Mouse (Mus musculus) intestine, postnatal 0 days (tissue): ENCODE data around the gene Lat. TPM values are rescaled to one million over a fixed set of nuclear protein-coding genes. Genes with fewer than 3 reads are reported as not detected.

Experiments
- ATAC-seq: fragments of 200-750 bp; cut with Nextera tagmentation; 2 replicates; pipeline ENCODE4 v1.8.0; 2017; ENCODE audit warnings: mild to moderate bottlenecking, moderate TSS enrichment, moderate library complexity
- H3K27ac ChIP-seq: fragments of 300-500 bp; sonication (generic); 2 replicates; pipeline ENCODE4 v1.5.1; 2014; ENCODE audit warnings: mild to moderate bottlenecking, low read depth, low read length, moderate library complexity
- H3K27me3 ChIP-seq: fragments of 300-500 bp; sonication (generic); replicated peaks from 2 replicates; pipeline ENCODE4 v1.6.1; 2014; ENCODE audit warnings: low read length, mixed read lengths; ENCODE audit not compliant: control insufficient read depth, insufficient read depth
- H3K36me3 ChIP-seq: fragments of 300-500 bp; sonication (generic); 2 replicates; pipeline ENCODE4 v1.6.1; 2014; ENCODE audit warnings: mild to moderate bottlenecking, moderate library complexity; ENCODE audit not compliant: control insufficient read depth, insufficient read depth
- H3K4me1 ChIP-seq: fragments of 300-500 bp; sonication (generic); replicated peaks from 2 replicates; pipeline ENCODE4 v1.6.1; 2014; ENCODE audit warnings: antibody characterized with exemption, low read length, mixed read lengths; ENCODE audit not compliant: control insufficient read depth, insufficient read depth
- H3K4me2 ChIP-seq: fragments of 300-500 bp; sonication (generic); replicated peaks from 2 replicates; pipeline ENCODE4 v1.6.1; 2014; ENCODE audit warnings: low read depth, mild to moderate bottlenecking, moderate library complexity
- H3K4me3 ChIP-seq: fragments of 300-500 bp; sonication (generic); 2 replicates; pipeline ENCODE4 v1.5.1; 2014; ENCODE audit warnings: low read depth, low read length
- H3K9ac ChIP-seq: fragments of 300-500 bp; sonication (generic); 2 replicates; pipeline ENCODE4 v1.6.1; 2014; ENCODE audit warnings: mild to moderate bottlenecking, low read depth, low read length
- H3K9me3 ChIP-seq: fragments of 300-500 bp; sonication (generic); 2 replicates; pipeline ENCODE4 v1.6.1; 2016; ENCODE audit warnings: mixed run types; ENCODE audit not compliant: control insufficient read depth
- CTCF ChIP-seq: sonication (generic); IDR thresholded peaks from 2 replicates; pipeline ENCODE4 v1.5.1; 2016; ENCODE audit warnings: low read depth, mild to moderate bottlenecking, control low read depth, antibody characterized with exemption, moderate library complexity
- WGBS: fragments of 180-500 bp; shearing (Covaris S2); extraction: QIAGEN DNeasy Blood & Tissue Kit; methylation state at CpG from one replicate; pipeline ENCODE4 v1.1.7; 2014; 5-methylcytosine and 5-hydroxymethylcytosine counted together
- polyA plus RNA-seq: library from polyadenylated mRNA; unstranded; fragments of >200 nt; fragmentation: Nextera tagmentation; extraction: Ambion mirVana; gene quantifications from 2 replicates; pipeline ENCODE4 v1.2.1, GENCODE M21; 2015

The Lat gene
- polyA plus RNA-seq, 1 experiment from 2014 or later, result 0.65 TPM

DNA sequence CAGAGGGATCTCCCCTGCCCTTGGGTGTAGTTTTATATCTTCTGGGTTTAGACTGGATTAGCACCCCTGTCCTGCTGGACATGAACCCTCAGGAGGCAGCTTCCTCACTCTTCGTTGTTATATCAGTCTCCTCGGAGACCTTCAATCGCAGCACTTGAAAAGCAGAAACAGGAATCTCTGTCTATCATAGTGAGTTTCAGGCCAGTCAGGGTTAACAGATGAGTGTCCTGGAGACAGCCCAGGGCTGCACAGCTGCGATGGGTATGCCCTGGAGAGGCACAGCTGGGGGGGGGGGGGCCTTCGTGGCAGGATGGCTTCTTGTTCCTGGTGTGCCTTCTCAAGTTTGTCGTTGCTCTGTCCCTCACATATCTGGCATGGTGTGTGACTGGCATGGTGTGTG, 28.5 kb downstream of the Lat start:
- H3K9ac ChIP-seq, result 0 out of 2 replicates have a peak overlapping the region, but pooled peaks have one; percentile 0
- H3K4me3 ChIP-seq, result no peak overlapping the region
- TF ChIP-seq CTCF, result no peak
- H3K27ac ChIP-seq, result peak overlapping the region; percentile 78
- H3K36me3 ChIP-seq, result no peaks in the 10 kb centered on the region
- 22% methylated on average over 6 of the region's 6 CpGs for WGBS
- ATAC-seq, result peak; percentile 30; the same call in 1 of the 2 replicates
- H3K4me2 ChIP-seq, result no peak overlapping the region
- H3K4me1 ChIP-seq, result no peaks in the 10 kb centered on the region
- H3K27me3 ChIP-seq, result no peaks in the 10 kb centered on the region
- no peaks in the 10 kb centered on the region for H3K9me3 ChIP-seq

DNA sequence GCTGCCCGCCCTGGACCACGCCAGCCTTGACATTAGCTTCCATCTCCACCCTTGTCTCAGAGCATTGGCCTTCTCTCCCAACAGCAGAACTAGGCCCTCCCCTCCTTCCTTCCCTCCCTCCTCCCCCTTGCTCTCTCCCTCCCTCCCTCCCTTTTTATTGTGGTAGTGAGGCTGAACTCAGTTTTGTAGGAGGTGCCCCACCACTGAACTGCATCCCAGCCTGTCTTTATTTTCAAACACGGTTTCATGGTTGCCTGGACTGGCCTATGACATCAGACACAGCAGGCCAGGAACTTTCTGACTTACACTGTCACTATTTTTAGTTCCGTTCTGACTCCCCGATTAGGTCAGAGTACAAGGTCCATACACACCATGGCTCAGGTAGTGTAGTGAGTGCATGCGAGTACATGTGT, 29.2 kb downstream of the Lat start:
- Histone ChIP-seq H3K4me3 (no peak overlapping the region), H3K9me3 (no peaks in the 10 kb centered on the region), H3K27me3 (no peaks in the 10 kb centered on the region), H3K4me1 (no peaks in the 10 kb centered on the region), H3K27ac (peak overlapping the region; percentile 81), H3K4me2 (no peak overlapping the region), H3K36me3 (no peaks in the 10 kb centered on the region), H3K9ac (no peak overlapping the region)
- TF ChIP-seq CTCF, result no peak
- 35% methylated on average over 6 of the region's 6 CpGs for WGBS
- ATAC-seq, result peak; percentile 96

DNA sequence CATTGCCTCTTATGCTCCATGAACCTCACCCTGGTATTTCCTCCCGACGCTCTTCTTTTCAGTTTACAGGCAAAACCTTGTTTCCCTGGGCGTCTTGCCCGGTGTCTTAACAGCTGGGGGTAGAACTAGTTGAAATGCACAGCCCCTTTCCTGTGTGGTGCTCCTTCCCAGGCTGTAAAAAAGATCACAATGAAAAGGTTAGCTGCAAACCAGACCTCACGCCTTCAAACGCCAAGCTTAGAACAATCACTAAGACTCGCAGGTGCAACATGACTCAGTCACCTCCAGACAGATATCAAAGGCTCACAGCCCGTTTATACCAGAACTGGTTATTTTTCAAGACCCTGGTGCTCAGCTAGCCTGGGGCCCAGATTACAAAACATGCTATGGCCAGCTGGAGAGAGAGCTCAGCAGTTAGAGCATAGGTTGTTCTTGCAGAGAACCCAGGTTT, 29.8 kb downstream of the Lat start:
- ATAC-seq, result no peak
- 71% methylated on average over 8 of the region's 8 CpGs for WGBS
- no peak for TF ChIP-seq CTCF
- Histone ChIP-seq H3K9ac (no peak overlapping the region), H3K9me3 (no peaks in the 10 kb centered on the region), H3K4me2 (no peak overlapping the region), H3K27me3 (no peaks in the 10 kb centered on the region), H3K27ac (no peak overlapping the region), H3K4me1 (no peaks in the 10 kb centered on the region), H3K36me3 (no peaks in the 10 kb centered on the region), H3K4me3 (no peak overlapping the region)

DNA sequence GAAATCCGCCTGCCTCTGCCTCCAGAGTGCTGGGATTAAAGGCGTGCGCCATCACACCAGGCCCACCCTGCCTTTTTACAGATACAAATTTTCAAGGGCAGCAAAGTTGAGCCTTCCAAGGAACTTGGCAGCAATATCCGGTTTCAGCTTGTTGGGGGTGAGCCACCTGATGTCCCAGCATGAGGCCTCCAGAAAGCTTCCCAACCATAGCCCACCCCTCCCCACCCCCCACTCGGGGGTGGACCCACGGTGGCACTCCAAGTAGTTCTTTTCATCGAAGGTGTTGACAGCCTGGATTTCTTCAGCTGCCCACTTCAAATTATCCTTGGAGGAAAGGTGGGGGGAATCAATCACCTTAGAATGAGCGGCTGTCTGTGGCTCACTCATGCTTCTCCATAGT, 30.5 kb downstream of the Lat start:
- WGBS, result 83% methylated on average over 8 of the region's 8 CpGs
- Histone ChIP-seq H3K9me3 (no peaks in the 10 kb centered on the region), H3K27ac (no peak overlapping the region), H3K27me3 (no peaks in the 10 kb centered on the region), H3K36me3 (no peaks in the 10 kb centered on the region), H3K9ac (no peak overlapping the region), H3K4me1 (no peaks in the 10 kb centered on the region), H3K4me2 (no peak overlapping the region), H3K4me3 (no peak overlapping the region)
- TF ChIP-seq CTCF, result no peak
- no peak for ATAC-seq

DNA sequence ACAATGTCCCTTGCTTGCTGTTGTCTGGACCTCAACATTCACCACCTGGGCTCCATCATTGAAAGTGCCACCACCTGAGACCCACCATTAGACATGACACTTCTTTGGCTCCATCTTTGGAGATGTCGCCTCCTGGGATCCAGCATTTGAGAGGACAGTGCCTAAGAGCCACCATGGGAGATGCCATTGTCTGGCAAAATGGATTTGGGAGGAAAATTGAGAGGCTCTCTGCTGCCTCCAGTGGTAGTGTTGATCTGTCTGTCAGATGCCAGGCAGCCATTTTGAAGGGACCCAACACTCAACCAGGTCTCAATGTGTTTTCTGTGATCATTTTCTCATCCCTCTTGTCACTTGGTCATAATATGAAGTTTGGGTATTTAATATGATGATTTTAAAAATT, 33.8 kb downstream of the Lat start:
- no peaks in the 10 kb centered on the region for H3K36me3 ChIP-seq
- no peak overlapping the region for H3K27ac ChIP-seq
- no peak overlapping the region for H3K4me2 ChIP-seq
- H3K4me3 ChIP-seq, result no peak overlapping the region
- TF ChIP-seq CTCF, result peak; percentile 63
- H3K9ac ChIP-seq, result no peak overlapping the region
- H3K9me3 ChIP-seq, result no peaks in the 10 kb centered on the region
- H3K4me1 ChIP-seq, result no peaks in the 10 kb centered on the region
- WGBS, result 92% methylated on average over 1 of the region's 1 CpGs
- no peaks in the 10 kb centered on the region for H3K27me3 ChIP-seq
- no peak for ATAC-seq

DNA sequence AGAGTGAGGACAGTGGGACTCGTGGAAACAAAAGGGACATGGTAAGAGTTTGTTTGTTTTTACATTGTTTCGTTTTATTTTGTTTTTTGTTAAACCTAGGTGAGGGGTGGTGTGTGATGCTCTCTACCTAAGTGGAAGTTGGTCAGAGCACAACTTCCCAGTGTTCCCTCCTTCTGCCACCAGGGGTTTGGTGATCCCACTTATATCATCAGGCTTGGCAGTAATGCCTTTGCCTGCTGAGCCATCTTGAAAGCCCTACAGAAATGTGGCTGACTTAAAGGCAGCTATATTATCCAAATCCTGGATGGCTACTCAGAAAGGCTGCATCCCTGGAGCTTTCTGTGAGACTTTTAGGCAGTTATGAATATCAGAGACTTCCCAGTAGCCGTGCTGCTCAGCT, 36.7 kb downstream of the Lat start:
- H3K4me3 ChIP-seq, result no peak overlapping the region
- no peaks in the 10 kb centered on the region for H3K36me3 ChIP-seq
- no peak overlapping the region for H3K4me2 ChIP-seq
- H3K27me3 ChIP-seq, result no peaks in the 10 kb centered on the region
- no peaks in the 10 kb centered on the region for H3K9me3 ChIP-seq
- peak; percentile 28 for TF ChIP-seq CTCF
- no peak overlapping the region for H3K9ac ChIP-seq
- no peaks in the 10 kb centered on the region for H3K4me1 ChIP-seq
- H3K27ac ChIP-seq, result no peak overlapping the region
- 56% methylated on average over 3 of the region's 3 CpGs for WGBS
- ATAC-seq, result no peak

DNA sequence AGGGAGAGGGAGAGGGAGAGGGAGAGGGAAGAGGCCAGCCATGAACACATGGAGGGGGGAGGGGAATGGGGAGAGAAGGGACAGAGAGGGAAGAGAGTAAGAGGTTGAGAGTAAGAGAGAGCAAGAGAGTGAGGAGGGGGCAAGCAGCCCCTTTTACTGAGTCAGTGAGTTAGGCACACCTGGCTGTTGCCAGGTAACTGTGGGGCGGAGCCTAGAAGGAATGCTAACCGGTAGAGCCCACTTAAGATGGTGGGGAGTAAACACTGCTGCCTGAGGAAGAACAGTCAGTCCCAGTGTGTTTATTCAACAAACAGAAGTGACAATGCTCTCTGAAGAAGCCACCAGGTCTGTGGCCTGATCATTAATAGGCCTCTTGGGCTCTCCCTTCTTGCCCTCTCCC, 38.7 kb downstream of the Lat start:
- no peak for ATAC-seq
- no peak overlapping the region for H3K4me3 ChIP-seq
- H3K9me3 ChIP-seq, result no peaks in the 10 kb centered on the region
- no peak overlapping the region for H3K4me2 ChIP-seq
- H3K4me1 ChIP-seq, result no peaks in the 10 kb centered on the region
- H3K9ac ChIP-seq, result no peak overlapping the region
- no peak for TF ChIP-seq CTCF
- no peaks in the 10 kb centered on the region for H3K27me3 ChIP-seq
- H3K36me3 ChIP-seq, result no peaks in the 10 kb centered on the region
- H3K27ac ChIP-seq, result no peak overlapping the region
- 28% methylated on average over 2 of the region's 2 CpGs for WGBS
